Mouse (Mus musculus) embryonic facial prominence, embryonic 14.5 days (tissue): ENCODE measurements around the gene Hsf4. TPM values are rescaled to one million over a fixed set of nuclear protein-coding genes. Genes with fewer than 3 reads are reported as not detected.
A peak's percentile ranks its signal among the peaks of the same experiment; 100 is the strongest.
"Not testable (repeated sequence)": the region's sequence is repeated elsewhere in the genome, so short reads cannot be mapped to it uniquely, and the experiment has no call there.

Experiments
- ATAC-seq: fragments of 200-750 bp; cut with Nextera tagmentation; 2 replicates; pipeline ENCODE4 v1.8.0; 2017; ENCODE audit warnings: low read depth, moderate number of reproducible peaks, moderate TSS enrichment
- DNase-seq: peaks from one replicate; pipeline ENCODE4 v3.0.0-alpha.2; 2015; ENCODE audit warnings: low spot score
- H3K27ac ChIP-seq: fragments of 300-500 bp; sonication (generic); replicated peaks from 2 replicates; pipeline ENCODE4 v1.5.1; 2014; ENCODE audit warnings: low read depth, mild to moderate bottlenecking, low read length, moderate library complexity
- H3K27me3 ChIP-seq: fragments of 300-500 bp; sonication (generic); replicated peaks from 2 replicates; pipeline ENCODE4 v1.6.1; 2014; ENCODE audit warnings: low read length; ENCODE audit not compliant: control insufficient read depth, insufficient read depth
- H3K36me3 ChIP-seq: fragments of 300-500 bp; sonication (generic); 2 replicates; pipeline ENCODE4 v1.6.1; 2014; ENCODE audit warnings: low read length, mixed read lengths; ENCODE audit not compliant: control insufficient read depth, insufficient read depth
- H3K4me1 ChIP-seq: fragments of 300-500 bp; sonication (generic); 2 replicates; pipeline ENCODE4 v1.6.1; 2014; ENCODE audit warnings: antibody characterized with exemption, low read length; ENCODE audit not compliant: control insufficient read depth, insufficient read depth
- H3K4me2 ChIP-seq: fragments of 300-500 bp; sonication (generic); 2 replicates; pipeline ENCODE4 v1.6.1; 2014; ENCODE audit warnings: low read depth, mild to moderate bottlenecking, low read length, moderate library complexity, mixed read lengths
- H3K4me3 ChIP-seq: fragments of 300-500 bp; sonication (generic); 2 replicates; pipeline ENCODE4 v1.5.1; 2014; ENCODE audit warnings: low read depth, mild to moderate bottlenecking, low read length
- H3K9ac ChIP-seq: fragments of 300-500 bp; sonication (generic); 2 replicates; pipeline ENCODE4 v1.6.1; 2014; ENCODE audit warnings: low read depth, mild to moderate bottlenecking, low read length, moderate library complexity, mixed read lengths
- H3K9me3 ChIP-seq: fragments of 300-500 bp; sonication (generic); 2 replicates; pipeline ENCODE4 v1.6.1; 2016; ENCODE audit warnings: low read length; ENCODE audit not compliant: control insufficient read depth
- WGBS: fragments of 180-500 bp; shearing (Covaris S2); extraction: QIAGEN DNeasy Blood & Tissue Kit; methylation state at CpG from one replicate; pipeline ENCODE4 v1.1.7; 2014; 5-methylcytosine and 5-hydroxymethylcytosine counted together
- polyA plus RNA-seq: library from polyadenylated mRNA; unstranded; fragments of >200 nt; fragmentation: Nextera tagmentation; extraction: Ambion mirVana; gene quantifications from 2 replicates; pipeline ENCODE4 v1.2.1, GENCODE M21; 2014

The Hsf4 gene
- polyA plus RNA-seq, 1 experiment from 2014 or later, result 0.49 TPM

DNA sequence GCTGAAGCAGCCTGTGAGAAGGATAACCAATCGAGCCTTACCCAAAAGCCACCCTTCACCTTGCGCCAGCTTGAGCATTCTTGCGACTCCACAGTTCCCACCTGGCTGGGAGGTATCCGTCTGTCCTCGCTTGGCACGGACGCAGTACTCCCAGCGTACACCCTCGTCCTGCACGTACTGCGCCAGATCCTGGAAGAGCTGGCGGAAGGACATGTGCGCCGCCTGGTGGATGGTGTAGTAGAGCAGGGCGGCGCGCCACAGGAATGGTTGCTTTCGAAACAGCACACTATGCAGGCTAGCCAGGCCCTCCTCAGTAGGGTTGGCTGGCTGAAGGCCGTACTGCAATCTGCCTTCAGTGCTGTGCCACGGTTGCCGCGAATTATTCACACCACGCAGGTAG lies 13.5 kb downstream of the Hsf4 start:
- no peak overlapping the region for H3K4me2 ChIP-seq
- H3K27ac ChIP-seq, result no peak overlapping the region
- ATAC-seq, result peak; percentile 58
- peaks cover 8% of the 10 kb centered on the region for H3K4me1 ChIP-seq
- peaks cover 21% of the 10 kb centered on the region for H3K27me3 ChIP-seq
- DNase-seq, result peak; percentile 37
- WGBS, result 29% methylated on average over 23 of the region's 23 CpGs
- H3K9ac ChIP-seq, result 0 out of 2 replicates have a peak overlapping the region, but pooled peaks have one; percentile 4
- H3K36me3 ChIP-seq, result peaks cover 13% of the 10 kb centered on the region; the same call in 1 of the 2 replicates
- no peaks in the 10 kb centered on the region for H3K9me3 ChIP-seq
- H3K4me3 ChIP-seq, result no peak overlapping the region

DNA sequence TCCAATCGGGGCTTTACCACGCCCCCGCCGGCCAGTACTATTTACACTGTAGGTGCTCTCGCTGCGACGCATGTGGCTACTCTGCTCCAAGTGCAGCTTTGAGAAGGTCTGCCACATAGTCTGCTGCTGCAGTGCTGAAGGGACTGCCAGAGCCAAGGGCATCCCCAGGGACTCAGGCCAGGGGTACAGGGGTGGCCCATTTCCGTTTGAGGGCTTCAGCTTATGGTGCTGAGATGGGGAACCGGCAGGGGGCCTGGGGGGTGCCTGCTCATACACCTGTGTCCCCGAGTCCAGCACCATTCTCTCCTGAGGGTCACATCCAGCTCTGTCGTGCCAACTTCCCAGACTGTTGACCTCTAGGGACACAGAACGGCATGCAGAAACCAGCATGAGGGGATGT lies 15.9 kb downstream of the Hsf4 start:
- no peak for DNase-seq
- no peak overlapping the region for H3K27ac ChIP-seq
- no peak overlapping the region for H3K4me2 ChIP-seq
- H3K4me3 ChIP-seq, result no peak overlapping the region
- peaks cover 8% of the 10 kb centered on the region for H3K27me3 ChIP-seq
- no peak for ATAC-seq
- 52% methylated on average over 12 of the region's 12 CpGs for WGBS
- H3K4me1 ChIP-seq, result peaks cover 6% of the 10 kb centered on the region; the same call in 1 of the 2 replicates
- peaks cover 13% of the 10 kb centered on the region; the same call in 1 of the 2 replicates for H3K36me3 ChIP-seq
- H3K9ac ChIP-seq, result no peak overlapping the region
- no peaks in the 10 kb centered on the region for H3K9me3 ChIP-seq

DNA sequence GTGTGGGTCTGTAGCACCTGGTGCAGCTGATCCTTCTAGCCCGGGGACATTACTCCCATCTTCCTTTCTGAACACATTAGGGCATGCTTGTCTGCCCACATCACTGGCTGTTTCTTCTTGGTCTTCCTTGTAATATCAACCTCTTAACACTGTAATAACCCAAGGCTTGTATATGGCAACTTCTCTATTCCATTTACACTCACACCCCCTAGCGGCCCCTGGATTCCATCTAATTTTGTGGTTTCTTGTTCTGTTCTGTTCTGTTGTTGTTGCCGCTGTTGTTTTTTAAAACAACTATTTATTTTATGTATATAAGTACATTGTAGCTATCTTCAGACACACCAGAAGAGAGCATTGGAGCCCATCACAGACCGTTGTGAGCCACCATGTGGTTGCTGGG lies 17.3 kb downstream of the Hsf4 start:
- H3K27me3 ChIP-seq, result peaks cover 11% of the 10 kb centered on the region
- H3K27ac ChIP-seq, result no peak overlapping the region
- no peaks in the 10 kb centered on the region for H3K9me3 ChIP-seq
- no peak overlapping the region for H3K4me3 ChIP-seq
- H3K9ac ChIP-seq, result no peak overlapping the region
- no peak overlapping the region for H3K4me2 ChIP-seq
- 85% methylated on average over 4 of the region's 4 CpGs for WGBS
- H3K36me3 ChIP-seq, result peaks cover 13% of the 10 kb centered on the region; the same call in 1 of the 2 replicates
- H3K4me1 ChIP-seq, result peaks cover 9% of the 10 kb centered on the region; the same call in 1 of the 2 replicates
- no peak for DNase-seq
- ATAC-seq, result no peak

DNA sequence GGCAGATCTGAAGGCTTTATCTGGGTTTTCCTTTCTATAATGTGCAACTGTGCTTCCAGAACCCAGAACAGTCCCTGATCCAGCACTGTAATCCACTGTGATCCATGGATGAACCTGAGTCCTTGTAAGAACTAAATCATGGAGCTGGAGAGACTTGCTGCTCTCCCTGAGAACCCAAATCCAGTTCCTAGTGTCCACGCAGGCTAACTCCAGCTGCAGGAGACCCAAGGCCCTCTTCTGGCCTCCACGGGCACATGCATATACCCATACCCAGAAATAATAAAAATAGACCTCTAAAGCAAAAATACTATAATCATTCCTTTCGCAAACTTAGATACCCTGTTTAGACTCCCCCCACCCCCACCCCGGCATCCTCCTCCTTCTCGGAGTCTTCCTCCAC lies 18.6 kb downstream of the Hsf4 start:
- WGBS, result 93% methylated on average over 5 of the region's 5 CpGs
- H3K4me2 ChIP-seq, result peak overlapping the region; percentile 64
- peak overlapping the region; percentile 57; the same call in 1 of the 2 replicates for H3K4me3 ChIP-seq
- peaks cover 9% of the 10 kb centered on the region; the same call in 1 of the 2 replicates for H3K4me1 ChIP-seq
- 0 out of 2 replicates have a peak, but pooled peaks cover 8% of the 10 kb centered on the region for H3K36me3 ChIP-seq
- no peak overlapping the region; the same call in 1 of the 2 replicates for H3K9ac ChIP-seq
- no peak for ATAC-seq
- no peak overlapping the region for H3K27ac ChIP-seq
- H3K27me3 ChIP-seq, result peaks cover 11% of the 10 kb centered on the region
- DNase-seq, result no peak
- H3K9me3 ChIP-seq, result no peaks in the 10 kb centered on the region

GRCm38 (mm10) chr8:105288958-105289732 lies 19.5 kb downstream of the Hsf4 start:
- DNase-seq (peak; percentile 98), ATAC-seq (peak; percentile 94)
- peak overlapping the region; percentile 57 for H3K4me3 ChIP-seq
- peak overlapping the region; percentile 64 for H3K4me2 ChIP-seq
- peak overlapping the region; percentile 76 for H3K27ac ChIP-seq
- peaks cover 9% of the 10 kb centered on the region; the same call in 1 of the 2 replicates for H3K4me1 ChIP-seq
- H3K9ac ChIP-seq, result peak overlapping the region; percentile 68
- H3K36me3 ChIP-seq, result 0 out of 2 replicates have a peak, but pooled peaks cover 6% of the 10 kb centered on the region
- H3K9me3 ChIP-seq, result no peaks in the 10 kb centered on the region
- H3K27me3 ChIP-seq, result peaks cover 11% of the 10 kb centered on the region
- WGBS, result under 1% methylated on average over 30 of the region's 53 CpGs

GRCm38 (mm10) chr8:105289805-105290460 lies 20.3 kb downstream of the Hsf4 start, which contains the start of gene 4931428F04Rik:
4931428F04Rik (minus strand) TSS chr8:105289864.
- H3K27me3 ChIP-seq, result peaks cover 11% of the 10 kb centered on the region
- DNase-seq (peak; percentile 51), ATAC-seq (peak; percentile 17; the same call in 1 of the 2 replicates)
- 0 out of 2 replicates have a peak, but pooled peaks cover 6% of the 10 kb centered on the region for H3K36me3 ChIP-seq
- H3K9me3 ChIP-seq, result no peaks in the 10 kb centered on the region
- WGBS, result 2% methylated on average over 24 of the region's 43 CpGs
- peak within 1 kb of the TSS; percentile 57 for H3K4me3 ChIP-seq
- H3K27ac ChIP-seq, result peak within 1 kb of the TSS; percentile 76
- peaks cover 9% of the 10 kb centered on the region; the same call in 1 of the 2 replicates for H3K4me1 ChIP-seq
- peak within 1 kb of the TSS; percentile 68 for H3K9ac ChIP-seq
- peak within 1 kb of the TSS; percentile 64 for H3K4me2 ChIP-seq

DNA sequence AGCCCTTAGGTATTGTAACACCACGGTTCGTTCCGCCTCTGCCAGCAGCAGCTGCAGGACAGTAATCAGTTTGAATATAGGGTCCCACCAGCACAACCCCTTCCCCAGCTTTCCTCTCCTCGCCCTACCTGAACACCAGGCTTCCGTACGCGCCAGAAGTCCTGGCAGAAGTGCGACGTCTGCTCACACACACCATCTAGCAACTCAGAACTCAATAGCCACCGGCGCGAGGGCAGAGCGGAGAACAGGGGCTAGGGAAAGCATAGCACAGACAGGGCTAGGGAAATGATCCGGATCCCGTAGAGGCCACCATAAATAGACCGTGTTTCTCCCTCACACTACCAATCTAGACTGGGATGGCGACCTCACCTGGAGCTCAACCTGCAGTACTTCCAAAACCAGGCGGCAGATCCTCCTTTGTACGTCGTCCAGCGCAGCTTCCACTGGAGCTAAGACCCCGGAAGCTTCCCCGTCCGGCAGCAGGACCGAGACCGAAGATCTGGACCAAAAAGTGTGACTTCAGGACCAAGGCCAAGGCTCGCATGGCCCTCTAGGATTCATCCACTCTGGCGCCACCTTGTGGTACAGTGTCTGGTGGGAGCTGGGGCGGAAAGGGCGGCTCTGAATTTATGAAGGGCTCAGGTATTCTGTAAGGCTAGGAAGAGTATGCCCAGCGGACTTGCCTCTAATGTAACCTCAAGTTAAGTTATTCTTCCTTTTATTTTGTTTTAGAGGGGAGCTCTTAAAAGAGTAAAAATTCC lies 21.1 kb downstream of the Hsf4 start:
- H3K4me3 ChIP-seq, result peak overlapping the region; percentile 57; the same call in 1 of the 2 replicates
- 6% methylated on average over 31 of the region's 31 CpGs for WGBS
- H3K9me3 ChIP-seq, result no peaks in the 10 kb centered on the region
- no peak for ATAC-seq
- H3K9ac ChIP-seq, result no peak overlapping the region
- peaks cover 11% of the 10 kb centered on the region for H3K27me3 ChIP-seq
- DNase-seq, result peak; percentile 90
- 0 out of 2 replicates have a peak, but pooled peaks cover under 1% of the 10 kb centered on the region for H3K36me3 ChIP-seq
- peaks cover 9% of the 10 kb centered on the region; the same call in 1 of the 2 replicates for H3K4me1 ChIP-seq
- H3K4me2 ChIP-seq, result peak overlapping the region; percentile 64
- no peak overlapping the region for H3K27ac ChIP-seq

GRCm38 (mm10) chr8:105291364-105291763 lies 21.8 kb downstream of the Hsf4 start:
- H3K4me1 ChIP-seq, H3K36me3 ChIP-seq, H3K9ac ChIP-seq, DNase-seq, H3K9me3 ChIP-seq, H3K4me3 ChIP-seq, ATAC-seq, H3K4me2 ChIP-seq, H3K27ac ChIP-seq: not testable (repeated sequence)
- 83% methylated on average over 8 of the region's 8 CpGs for WGBS
- peaks cover 11% of the 10 kb centered on the region for H3K27me3 ChIP-seq
